In genomic region chr5:140339836-140340235, GRCm38 (mm10) we compare ENCODE assay signal across 18 mouse cellular contexts.
"Had no signal": no experiment of that assay in that cellular context is flagged by ENCODE, and none has a peak within 500 bp of the region (broad histone marks: within the 10 kb centered on the region; RNA-seq: fewer than 3 reads in every experiment).

No protein-coding gene starts in this region.

- H3K4me1 ChIP-seq: limb, embryonic 15.5 days; liver, embryonic 13.5 days; liver, embryonic 15.5 days; lung, embryonic 15.5 days; megakaryocyte, embryonic 14.5 days; midbrain, embryonic 13.5 days; midbrain, embryonic 15.5 days; neural tube, embryonic 12.5 days; stomach, embryonic 15.5 days had no signal

- H3K9me3 ChIP-seq: limb, embryonic 15.5 days; liver, embryonic 15.5 days; lung, embryonic 15.5 days; midbrain, embryonic 13.5 days; midbrain, embryonic 15.5 days; neural tube, embryonic 12.5 days; stomach, embryonic 15.5 days had no signal

- H3K9ac ChIP-seq: limb, embryonic 15.5 days; liver, embryonic 13.5 days; liver, embryonic 15.5 days; liver, postnatal 0 days; lung, embryonic 15.5 days; midbrain, embryonic 13.5 days; midbrain, embryonic 15.5 days; neural tube, embryonic 12.5 days; stomach, embryonic 15.5 days had no signal

- DNase-seq: liver, embryonic 13.5 days; liver, postnatal 0 days; right cerebral cortex, postnatal 14 days; thymus, adult 2 months; thymus, postnatal 25 days; thymus, postnatal 4 days had no signal

- H3K4me2 ChIP-seq: limb, embryonic 15.5 days; liver, embryonic 13.5 days; liver, embryonic 15.5 days; lung, embryonic 15.5 days; midbrain, embryonic 11.5 days; midbrain, embryonic 13.5 days; midbrain, embryonic 15.5 days; neural tube, embryonic 12.5 days; stomach, embryonic 15.5 days had no signal

- H3K27ac ChIP-seq: limb, embryonic 15.5 days; liver, embryonic 13.5 days; liver, embryonic 15.5 days; lung, embryonic 15.5 days; macrophage; midbrain, embryonic 13.5 days; midbrain, embryonic 15.5 days; neural tube, embryonic 12.5 days; stomach, embryonic 15.5 days; stomach, postnatal 0 days had no signal

- ATAC-seq: liver, postnatal 0 days; midbrain, embryonic 13.5 days; midbrain, embryonic 15.5 days had no signal

- H3K4me3 ChIP-seq: limb, embryonic 15.5 days; liver, embryonic 13.5 days; liver, embryonic 15.5 days; lung, embryonic 15.5 days; megakaryocyte, embryonic 14.5 days; midbrain, embryonic 13.5 days; midbrain, embryonic 15.5 days; myocyte; neural tube, embryonic 12.5 days; stomach, embryonic 15.5 days had no signal

- H3K27me3 ChIP-seq: limb, embryonic 15.5 days; liver, embryonic 13.5 days; liver, embryonic 15.5 days; lung, embryonic 15.5 days; megakaryocyte, embryonic 14.5 days; midbrain, embryonic 13.5 days; midbrain, embryonic 15.5 days; neural tube, embryonic 12.5 days; stomach, embryonic 15.5 days had no signal
